Mouse (Mus musculus) CH12.LX (cell line): ENCODE measurements around the gene Sp3. TPM values are rescaled to one million over a fixed set of nuclear protein-coding genes. Genes with fewer than 3 reads are reported as not detected.

ENCODE experiments used
- DNase-seq: peaks from one replicate; pipeline ENCODE4 v3.0.0-alpha.2; 2013; ENCODE audit errors: extremely low read depth
- H3K27ac ChIP-seq: 2 replicates; pipeline ENCODE4 v1.5.1; 2012; ENCODE audit warnings: low read depth, mild to moderate bottlenecking, control low read depth, moderate library complexity; ENCODE audit not compliant: insufficient read depth
- H3K27me3 ChIP-seq: replicated peaks from 2 replicates; pipeline ENCODE3; 2012; ENCODE audit warnings: inconsistent platforms
- H3K36me3 ChIP-seq, 2 experiments: replicated peaks in 1 of 2; 2 replicates each; pipeline versions ENCODE3 to v1.6.1; 2012; ENCODE audit warnings: inconsistent platforms in 1 of 2, low read length in 1 of 2, mild to moderate bottlenecking in 1 of 2, mixed read lengths in 1 of 2, moderate library complexity in 1 of 2; ENCODE audit not compliant: control insufficient read depth in 1 of 2, insufficient read depth in 1 of 2
- H3K4me1 ChIP-seq, 2 experiments: 2 replicates each; pipeline ENCODE4 v1.6.1; 2012; ENCODE audit warnings: inconsistent platforms in 1 of 2, moderate library complexity in 1 of 2; ENCODE audit not compliant: insufficient read depth in 2 of 2, control insufficient read depth in 1 of 2
- H3K4me2 ChIP-seq: 2 replicates; pipeline ENCODE4 v1.6.1; 2012; ENCODE audit warnings: low read depth, mild to moderate bottlenecking, control low read depth; ENCODE audit not compliant: poor library complexity, insufficient read depth, severe bottlenecking
- H3K4me3 ChIP-seq, 3 experiments: fragments of 150-350 bp in 1 of 3; sonication (generic) in 1 of 3; replicated peaks in 1 of 3; 2 replicates each; pipeline versions ENCODE3 to v1.5.1; 2011 to 2012; ENCODE audit warnings: low read depth in 2 of 3, low read length in 2 of 3, mild to moderate bottlenecking in 2 of 3, moderate library complexity in 2 of 3, control low read depth in 1 of 3, improper control_type of control experiment in 1 of 3, inconsistent platforms in 1 of 3, mixed read lengths in 1 of 3; ENCODE audit not compliant: poor library complexity in 1 of 3
- H3K79me2 ChIP-seq: replicated peaks from 2 replicates; pipeline ENCODE4 v1.6.1; 2012; ENCODE audit warnings: mild to moderate bottlenecking, moderate library complexity; ENCODE audit not compliant: control insufficient read depth, poor library complexity, insufficient read depth, severe bottlenecking; ENCODE audit errors: extremely low read depth
- H3K9ac ChIP-seq: 2 replicates; pipeline ENCODE4 v1.6.1; 2012; ENCODE audit warnings: low read depth, mild to moderate bottlenecking, control low read depth, moderate library complexity; ENCODE audit not compliant: insufficient read depth
- H3K9me3 ChIP-seq: replicated peaks from 2 replicates; pipeline ENCODE3; 2012; ENCODE audit warnings: low read length, inconsistent platforms, mixed read lengths
- BHLHE40 ChIP-seq: IDR thresholded peaks from 2 replicates; pipeline ENCODE4 v1.6.1; 2011; ENCODE audit warnings: mild to moderate bottlenecking, low read depth, low read length, improper control_type of control experiment
- CHD1 ChIP-seq: IDR thresholded peaks from 2 replicates; pipeline ENCODE4 v1.6.1; 2012; ENCODE audit warnings: low read depth, low read length, improper control_type of control experiment, inconsistent platforms
- CHD2 ChIP-seq: IDR thresholded peaks from 2 replicates; pipeline ENCODE4 v1.6.1; 2011; ENCODE audit warnings: low read length, improper control_type of control experiment
- CTCF ChIP-seq, 2 experiments: IDR thresholded peaks in 1 of 2; conservative IDR thresholded peaks in 1 of 2; 2 replicates each; pipeline ENCODE4 v1.5.1; 2011 to 2012; ENCODE audit warnings: low read depth in 2 of 2, low read length in 2 of 2, improper control_type of control experiment in 1 of 2, inconsistent platforms in 1 of 2, mild to moderate bottlenecking in 1 of 2, moderate library complexity in 1 of 2
- E2F4 ChIP-seq: IDR thresholded peaks from 2 replicates; pipeline ENCODE4 v1.6.1; 2011; ENCODE audit warnings: low read depth, low read length, improper control_type of control experiment; ENCODE audit not compliant: insufficient replicate concordance
- ELF1 ChIP-seq: IDR thresholded peaks from 2 replicates; pipeline ENCODE4 v1.6.1; 2014; ENCODE audit warnings: low read depth, mild to moderate bottlenecking, inconsistent platforms, low read length, improper control_type of control experiment
- EP300 ChIP-seq: IDR thresholded peaks from 2 replicates; pipeline ENCODE4 v1.6.1; 2011; ENCODE audit warnings: low read length, improper control_type of control experiment
- ETS1 ChIP-seq: conservative IDR thresholded peaks from 2 replicates; pipeline ENCODE4 v1.6.1; 2012; ENCODE audit warnings: low read depth, mild to moderate bottlenecking, inconsistent platforms, low read length, improper control_type of control experiment, moderate library complexity
- GABPA ChIP-seq: IDR thresholded peaks from 2 replicates; pipeline ENCODE4 v1.6.1; 2012; ENCODE audit warnings: low read depth, low read length, improper control_type of control experiment, inconsistent platforms; ENCODE audit not compliant: insufficient replicate concordance
- HCFC1 ChIP-seq: IDR thresholded peaks from 2 replicates; pipeline ENCODE4 v1.6.1; 2012; ENCODE audit warnings: low read depth, mild to moderate bottlenecking, inconsistent platforms, low read length, improper control_type of control experiment
- IRF4 ChIP-seq: IDR thresholded peaks from 2 replicates; pipeline ENCODE4 v1.6.1; 2014; ENCODE audit warnings: low read depth, mild to moderate bottlenecking, inconsistent platforms, low read length, improper control_type of control experiment
- JUN ChIP-seq: IDR thresholded peaks from 2 replicates; pipeline ENCODE4 v1.6.1; 2011; ENCODE audit warnings: low read depth, mild to moderate bottlenecking, low read length, improper control_type of control experiment, moderate library complexity; ENCODE audit not compliant: insufficient read depth
- JUND ChIP-seq: conservative IDR thresholded peaks from 2 replicates; pipeline ENCODE4 v1.6.1; 2011; ENCODE audit warnings: low read depth, low read length, improper control_type of control experiment
- KAT2A ChIP-seq: IDR thresholded peaks from 2 replicates; pipeline ENCODE4 v1.6.1; 2012; ENCODE audit warnings: low read length, improper control_type of control experiment, inconsistent platforms; ENCODE audit not compliant: insufficient replicate concordance
- MAFK ChIP-seq: IDR thresholded peaks from 2 replicates; pipeline ENCODE4 v1.6.1; 2011; ENCODE audit warnings: low read length, improper control_type of control experiment; ENCODE audit not compliant: insufficient replicate concordance
- MAX ChIP-seq: IDR thresholded peaks from 2 replicates; pipeline ENCODE4 v1.6.1; 2011; ENCODE audit warnings: low read length, improper control_type of control experiment
- MAZ ChIP-seq: IDR thresholded peaks from 2 replicates; pipeline ENCODE4 v1.6.1; 2012; ENCODE audit warnings: low read depth, mild to moderate bottlenecking, inconsistent platforms, low read length, improper control_type of control experiment, moderate library complexity
- MEF2A ChIP-seq: IDR thresholded peaks from 2 replicates; pipeline ENCODE4 v1.6.1; 2014; ENCODE audit warnings: low read depth, mild to moderate bottlenecking, inconsistent platforms, low read length, improper control_type of control experiment, borderline replicate concordance
- MXI1 ChIP-seq: IDR thresholded peaks from 2 replicates; pipeline ENCODE4 v1.6.1; 2011; ENCODE audit warnings: mild to moderate bottlenecking, low read depth, low read length, improper control_type of control experiment
- MYC ChIP-seq: IDR thresholded peaks from 2 replicates; pipeline ENCODE4 v1.6.1; 2011; ENCODE audit warnings: low read depth, mild to moderate bottlenecking, improper control_type of control experiment, low read length
- NELFE ChIP-seq: IDR thresholded peaks from 2 replicates; pipeline ENCODE4 v1.6.1; 2011; ENCODE audit warnings: low read depth, low read length, improper control_type of control experiment
- NRF1 ChIP-seq: IDR thresholded peaks from 2 replicates; pipeline ENCODE4 v1.6.1; 2014; ENCODE audit warnings: low read depth, mild to moderate bottlenecking, inconsistent platforms, low read length, improper control_type of control experiment, moderate library complexity
- PAX5 ChIP-seq: IDR thresholded peaks from 2 replicates; pipeline ENCODE4 v1.6.1; 2012; ENCODE audit warnings: low read length, inconsistent platforms, mixed read lengths
- POLR2A ChIP-seq: IDR thresholded peaks from 2 replicates; pipeline ENCODE4 v1.6.1; 2011; ENCODE audit warnings: low read depth, mild to moderate bottlenecking, improper control_type of control experiment, low read length
- POLR2AphosphoS2 ChIP-seq: IDR thresholded peaks from 2 replicates; pipeline ENCODE4 v1.6.1; 2011; ENCODE audit warnings: low read depth, low read length, improper control_type of control experiment
- RAD21 ChIP-seq: IDR thresholded peaks from 2 replicates; pipeline ENCODE4 v1.6.1; 2011; ENCODE audit warnings: low read depth, mild to moderate bottlenecking, low read length, improper control_type of control experiment, moderate library complexity
- RCOR1 ChIP-seq: conservative IDR thresholded peaks from 2 replicates; pipeline ENCODE4 v1.6.1; 2012; ENCODE audit warnings: low read depth, mild to moderate bottlenecking, inconsistent platforms, low read length, improper control_type of control experiment
- SIN3A ChIP-seq: IDR thresholded peaks from 2 replicates; pipeline ENCODE4 v1.6.1; 2012; ENCODE audit warnings: low read length, improper control_type of control experiment, inconsistent platforms
- SMC3 ChIP-seq: IDR thresholded peaks from 2 replicates; pipeline ENCODE4 v1.6.1; 2011; ENCODE audit warnings: low read depth, low read length, improper control_type of control experiment
- TBP ChIP-seq: conservative IDR thresholded peaks from 2 replicates; pipeline ENCODE4 v1.6.1; 2011; ENCODE audit warnings: low read depth, low read length, improper control_type of control experiment
- TCF12 ChIP-seq: IDR thresholded peaks from 2 replicates; pipeline ENCODE4 v1.6.1; 2014; ENCODE audit warnings: low read depth, mild to moderate bottlenecking, inconsistent platforms, low read length, improper control_type of control experiment
- UBTF ChIP-seq: IDR thresholded peaks from 2 replicates; pipeline ENCODE4 v1.6.1; 2012; ENCODE audit warnings: low read depth, mild to moderate bottlenecking, inconsistent platforms, low read length, improper control_type of control experiment, moderate library complexity
- USF1 ChIP-seq: IDR thresholded peaks from 2 replicates; pipeline ENCODE4 v1.6.1; 2014; ENCODE audit warnings: low read depth, mild to moderate bottlenecking, inconsistent platforms, low read length, improper control_type of control experiment
- USF2 ChIP-seq: conservative IDR thresholded peaks from 2 replicates; pipeline ENCODE4 v1.6.1; 2011; ENCODE audit warnings: low read depth, low read length, improper control_type of control experiment
- ZC3H11A ChIP-seq: IDR thresholded peaks from 2 replicates; pipeline ENCODE4 v1.6.1; 2012; ENCODE audit warnings: low read depth, mild to moderate bottlenecking, inconsistent platforms, low read length, improper control_type of control experiment
- ZKSCAN1 ChIP-seq: IDR thresholded peaks from 2 replicates; pipeline ENCODE4 v1.6.1; 2012; ENCODE audit warnings: low read depth, inconsistent platforms, low read length, improper control_type of control experiment, borderline replicate concordance
- ZMIZ1 ChIP-seq: IDR thresholded peaks from 2 replicates; pipeline ENCODE4 v1.6.1; 2012; ENCODE audit warnings: low read depth, mild to moderate bottlenecking, inconsistent platforms, low read length, improper control_type of control experiment
- ZNF384 ChIP-seq: IDR thresholded peaks from 2 replicates; pipeline ENCODE4 v1.6.1; 2012; ENCODE audit warnings: low read depth, low read length, improper control_type of control experiment, inconsistent platforms
- dilution Hi-C: fragments of 300-500 bp; cut with MboI; formaldehyde crosslinking; loops from 2 replicates; pipeline ENCODE4 v1.14.3; 2020; ENCODE audit warnings: low sequenced_read_pairs; ENCODE audit not compliant: extremely low pct_unique_long_range_greater_than_20kb, extremely low pct_ligation_motif_present
- in situ Hi-C: fragments of 300-500 bp; cut with MboI; formaldehyde crosslinking; loops from 3 replicates; pipeline ENCODE4 v1.14.3; 2019; ENCODE audit warnings: low sequenced_read_pairs, low pct_ligation_motif_present, low pct_unique_long_range_greater_than_20kb, mixed read lengths
- polyA plus RNA-seq: library from polyadenylated mRNA; unstranded; fragments of >175 nt; gene quantifications from 2 replicates; pipeline ENCODE4 v1.2.1, GENCODE M21; 2012; ENCODE audit warnings: low read depth; ENCODE audit not compliant: insufficient read length
- total RNA-seq, 2 experiments: library from RNA; depleted of rRNA; stranded (reverse); fragments of 300-350 nt in 1 of 2; fragments of >200 nt in 1 of 2; gene quantifications; 2 replicates each; pipeline ENCODE4 v1.2.3; 2012 to 2014

Gene Sp3
- total and polyA plus RNA-seq, 3 experiments = 37.7 to 86.8 (median 40.4) TPM

GRCm38 (mm10) chr2:72982110-72982785, 2.0 kb upstream of the Sp3 start:
- no peaks in the 10 kb centered on the region for H3K9me3 ChIP-seq
- no peak overlapping the region for H3K4me3 ChIP-seq
- no peaks in the 10 kb centered on the region for H3K36me3 ChIP-seq
- TF ChIP-seq MXI1 (0 out of 2 replicates have a peak, but pooled peaks have one; percentile 29), BHLHE40 (no peak), NELFE (no peak), POLR2A (no peak), MAFK (peak; percentile 82), TBP (no peak), JUN (no peak), MYC (no peak), ELF1 (no peak), USF1 (no peak), MEF2A (no peak), MAX (no peak), EP300 (peak; percentile 26; the same call in 1 of the 2 replicates), E2F4 (no peak), USF2 (no peak), ZMIZ1 (no peak), RCOR1 (no peak), PAX5 (no peak), JUND (0 out of 2 replicates have a peak, but pooled peaks have one; percentile 23), GABPA (no peak), CHD2 (no peak), SIN3A (peak; percentile 69), SMC3 (no peak), NRF1 (no peak), MAZ (no peak), TCF12 (no peak), RAD21 (no peak), ZNF384 (peak; percentile 92), ZC3H11A (no peak), POLR2AphosphoS2 (peak; percentile 29; the same call in 1 of the 2 replicates), UBTF (no peak), CHD1 (no peak), ZKSCAN1 (no peak), ETS1 (no peak), IRF4 (no peak), KAT2A (no peak), CTCF (conservative IDR thresholded peaks at IDR 0.05 in 1 of 2, IDR thresholded peaks at IDR 0.05 in 1 of 2; ENCODE audit: low read depth in 2 of 2, low read length in 2 of 2) (no peak), HCFC1 (no peak)
- no peak overlapping the region for H3K9ac ChIP-seq
- H3K27me3 ChIP-seq = no peaks in the 10 kb centered on the region
- H3K79me2 ChIP-seq = peaks cover 11% of the 10 kb centered on the region
- dilution Hi-C loops (no loop called here), in situ Hi-C loops (no loop called here)
- peak; percentile 40 for DNase-seq
- H3K27ac ChIP-seq = peak overlapping the region; percentile 80
- peak overlapping the region; percentile 77 for H3K4me2 ChIP-seq
- H3K4me1 ChIP-seq = peaks cover 11 to 31% of the 10 kb centered on the region in 2 experiments
